Comparison of ENCODE assay signal across 8 mouse cellular contexts in genomic region chr9:99629281-99630011, GRCm38 (mm10). TPM values are rescaled to one million over a fixed set of nuclear protein-coding genes. Genes with fewer than 3 reads are reported as not detected.
DNase-seq lines count a peak whose midpoint lies in the region; ATAC-seq lines count a peak whose summit lies in the region.

Gene Dzip1l (plus strand): TSS chr9:99629496.

- ATAC-seq in lung, embryonic 15.5 days (ENCODE audit: borderline replicate concordance, extremely low read depth, low FRiP score, low TSS enrichment) = peak; percentile 93
- ATAC-seq in megakaryocyte progenitor cell, adult 5-6 weeks (replicated peaks; ENCODE audit: poor library complexity) = no peak

- H3K4me2 ChIP-seq in lung, embryonic 15.5 days = peak within 1 kb of the TSS; percentile 76

- WGBS in lung, embryonic 15.5 days = under 1% methylated on average over 38 of the region's 44 CpGs

- peak; percentile 88 for DNase-seq in R1 (ENCODE audit: low read depth, low spot score)
- DNase-seq in cerebellum, adult 9-10 months = peak; percentile 72
- DNase-seq in frontal cortex, adult 2 months (ENCODE audit: extremely low spot score in 1 of 2, low spot score in 1 of 2) = peak; percentile 55 to 79
- peak; percentile 82 for DNase-seq in heart, postnatal 4 days
- peak; percentile 73 to 78 for DNase-seq in layer of hippocampus, postnatal 10 days (ENCODE audit: low spot score in 2 of 2)
- peak; percentile 91 for DNase-seq in retina, postnatal 1 day

- peaks cover 7% of the 10 kb centered on the region; the same call in 1 of the 2 replicates for H3K36me3 ChIP-seq in lung, embryonic 15.5 days

- H3K4me1 ChIP-seq in lung, embryonic 15.5 days = peaks cover 13% of the 10 kb centered on the region

- H3K9me3 ChIP-seq in lung, embryonic 15.5 days = no peaks in the 10 kb centered on the region

- H3K27me3 ChIP-seq in lung, embryonic 15.5 days = no peaks in the 10 kb centered on the region

- H3K27ac ChIP-seq in lung, embryonic 15.5 days = peak within 1 kb of the TSS; percentile 97

- H3K4me3 ChIP-seq in lung, embryonic 15.5 days = peak within 1 kb of the TSS; percentile 65

- H3K9ac ChIP-seq in lung, embryonic 15.5 days = peak within 1 kb of the TSS; percentile 65

RNA-seq across cellular contexts. Expression of gene Dzip1l, which starts in this region (rescaled TPM):
- 13.7 and 17.6 TPM in 2 replicates for polyA plus RNA-seq in frontal cortex, adult 2 months (2012; rRNA removed)
- 10 to 100 TPM; 13.2 to 16.2 TPM for total RNA-seq in heart, postnatal 4 days (2021)
- total RNA-seq in layer of hippocampus, postnatal 10 days (2021) = 10 to 100 TPM; 23.8 to 24.6 TPM
- 32.7 and 33.8 TPM in 2 replicates for polyA plus RNA-seq in lung, embryonic 15.5 days (2015; fragmentation: Nextera tagmentation; extraction: Ambion mirVana)
- not detected in 2 replicates for total RNA-seq in megakaryocyte progenitor cell, adult 5-6 weeks (2015)
- not detected in 2 replicates for total RNA-seq in megakaryocyte progenitor cell, adult 5-6 weeks (2017)

Comparison
In these comparisons a context has a peak if more than half of its experiments do, and no peak if none do; other contexts are left out.
1. RNA of gene Dzip1l (total RNA-seq): 23.8 to 24.6 TPM in layer of hippocampus, postnatal 10 days and 13.2 to 16.2 TPM in heart, postnatal 4 days; not detected in megakaryocyte progenitor cell, adult 5-6 weeks; every median in the first group is over 10 times any median in the second.
2. Peak in every context shown above with its lines, with median percentiles within 50 percentile points of each other: DNase-seq.